ENCODE assay signal across 30 mouse cellular contexts in genomic region chr8:48733731-48734130, GRCm38 (mm10).
DNase-seq lines count a peak whose midpoint lies in the region; ATAC-seq and TF ChIP-seq lines count a peak whose summit lies in the region.
"Had no signal": no experiment of that assay in that cellular context is flagged by ENCODE, and none has a peak within 500 bp of the region (broad histone marks: within the 10 kb centered on the region; RNA-seq: fewer than 3 reads in every experiment).

No protein-coding gene starts in this region.

- H3K27me3 ChIP-seq in kidney, embryonic 15.5 days: no peaks in the 10 kb centered on the region
- no peaks in the 10 kb centered on the region for H3K27me3 ChIP-seq in liver, embryonic 11.5 days (replicated peaks; ENCODE audit: control insufficient read depth, insufficient read depth, low read length)
- H3K27me3 ChIP-seq in liver, postnatal 0 days (ENCODE audit: insufficient read depth, low read length): no peaks in the 10 kb centered on the region
- no peaks in the 10 kb centered on the region for H3K27me3 ChIP-seq in midbrain, embryonic 11.5 days (ENCODE audit: control insufficient read depth, insufficient read depth, low read length)
- no peaks in the 10 kb centered on the region for H3K27me3 ChIP-seq in neural tube, embryonic 15.5 days (replicated peaks)
- H3K27me3 ChIP-seq: embryonic facial prominence, embryonic 12.5 days; midbrain, embryonic 15.5 days had no signal

- H3K4me3 ChIP-seq in kidney, embryonic 15.5 days (replicated peaks): no peak overlapping the region
- no peak overlapping the region for H3K4me3 ChIP-seq in liver, embryonic 11.5 days (ENCODE audit: low read depth, low read length)
- no peak overlapping the region for H3K4me3 ChIP-seq in liver, postnatal 0 days (ENCODE audit: low read depth, low read length)
- H3K4me3 ChIP-seq in midbrain, embryonic 11.5 days (ENCODE audit: low read depth, low read length): no peak overlapping the region
- no peak overlapping the region for H3K4me3 ChIP-seq in neural tube, embryonic 15.5 days (replicated peaks)
- H3K4me3 ChIP-seq: embryonic facial prominence, embryonic 12.5 days; heart, adult 2 months; heart, embryonic 13.5 days; midbrain, embryonic 15.5 days had no signal

- H3K9ac ChIP-seq in kidney, embryonic 15.5 days: no peak overlapping the region
- no peak overlapping the region for H3K9ac ChIP-seq in liver, embryonic 11.5 days (ENCODE audit: low read depth, low read length)
- no peak overlapping the region for H3K9ac ChIP-seq in liver, postnatal 0 days (replicated peaks)
- H3K9ac ChIP-seq in midbrain, embryonic 11.5 days (ENCODE audit: low read length): no peak overlapping the region
- H3K9ac ChIP-seq in neural tube, embryonic 15.5 days (replicated peaks): no peak overlapping the region
- H3K9ac ChIP-seq: embryonic facial prominence, embryonic 12.5 days; heart, embryonic 13.5 days; hindbrain, embryonic 14.5 days; liver, embryonic 14.5 days; midbrain, embryonic 15.5 days had no signal

- H3K36me3 ChIP-seq in kidney, embryonic 15.5 days: no peaks in the 10 kb centered on the region
- no peaks in the 10 kb centered on the region for H3K36me3 ChIP-seq in liver, embryonic 11.5 days (ENCODE audit: control insufficient read depth, insufficient read depth, low read length)
- H3K36me3 ChIP-seq in liver, postnatal 0 days (replicated peaks; ENCODE audit: insufficient read depth, low read length): no peaks in the 10 kb centered on the region
- H3K36me3 ChIP-seq in midbrain, embryonic 11.5 days (ENCODE audit: control insufficient read depth, insufficient read depth, low read length): no peaks in the 10 kb centered on the region
- no peaks in the 10 kb centered on the region for H3K36me3 ChIP-seq in neural tube, embryonic 15.5 days
- H3K36me3 ChIP-seq: embryonic facial prominence, embryonic 12.5 days; heart, embryonic 13.5 days; midbrain, embryonic 15.5 days had no signal

- H3K4me1 ChIP-seq in kidney, embryonic 15.5 days: no peaks in the 10 kb centered on the region
- no peaks in the 10 kb centered on the region for H3K4me1 ChIP-seq in liver, embryonic 11.5 days (replicated peaks; ENCODE audit: control insufficient read depth, insufficient read depth, low read length)
- peaks cover 8% of the 10 kb centered on the region; the same call in 1 of the 2 replicates for H3K4me1 ChIP-seq in liver, postnatal 0 days (ENCODE audit: insufficient read depth)
- no peaks in the 10 kb centered on the region; the same call in 1 of the 2 replicates for H3K4me1 ChIP-seq in midbrain, embryonic 11.5 days (ENCODE audit: control insufficient read depth, insufficient read depth, low read length)
- H3K4me1 ChIP-seq in neural tube, embryonic 15.5 days: 0 out of 2 replicates have a peak, but pooled peaks cover 6% of the 10 kb centered on the region
- H3K4me1 ChIP-seq: embryonic facial prominence, embryonic 12.5 days; heart, embryonic 13.5 days had no signal

- DNase-seq in kidney, postnatal 14 days: no peak
- peak; percentile 13 for DNase-seq in adrenal gland, postnatal 10 days
- DNase-seq in liver, embryonic 11.5 days (ENCODE audit: low spot score): no peak
- no peak for DNase-seq in liver, postnatal 0 days
- DNase-seq in midbrain, embryonic 11.5 days (ENCODE audit: low spot score, missing footprints): no peak
- DNase-seq: B cell, adult 2 months; cerebellum, adult 11 months; cerebellum, adult 9-10 months; embryo, embryonic 11 days; gastrocnemius, postnatal 36 days; heart, adult 2 months; heart, postnatal 10 days; kidney, adult 18-20 months; kidney, postnatal 25 days; right cerebral cortex, adult 18-20 months; spleen, adult 18-20 months; thymus, adult 18-20 months; thymus, postnatal 25 days had no signal

- no peak overlapping the region for H3K4me2 ChIP-seq in kidney, embryonic 15.5 days
- H3K4me2 ChIP-seq in liver, embryonic 11.5 days: no peak overlapping the region
- H3K4me2 ChIP-seq in liver, postnatal 0 days (ENCODE audit: low read depth, low read length): no peak overlapping the region
- H3K4me2 ChIP-seq in midbrain, embryonic 11.5 days: no peak overlapping the region
- H3K4me2 ChIP-seq in neural tube, embryonic 15.5 days: no peak overlapping the region
- H3K4me2 ChIP-seq: embryonic facial prominence, embryonic 12.5 days; heart, embryonic 13.5 days; hindbrain, embryonic 14.5 days; midbrain, embryonic 15.5 days had no signal

- 0 out of 2 replicates have a peak, but pooled peaks have one; percentile 46 for ATAC-seq in kidney, embryonic 15.5 days (replicated peaks; ENCODE audit: low FRiP score)
- no peak for ATAC-seq in liver, embryonic 11.5 days (replicated peaks; ENCODE audit: low FRiP score)
- ATAC-seq in liver, postnatal 0 days: peak; percentile 31
- ATAC-seq in midbrain, embryonic 11.5 days (ENCODE audit: low FRiP score): no peak
- ATAC-seq in neural tube, embryonic 15.5 days (ENCODE audit: low FRiP score): no peak
- ATAC-seq: activated CD4-positive, CD25-positive, alpha-beta regulatory T cell, adult 4 months; forebrain, embryonic 14.5 days; lung, postnatal 0 days; midbrain, embryonic 15.5 days had no signal

- H3K9me3 ChIP-seq in kidney, embryonic 15.5 days (replicated peaks): no peaks in the 10 kb centered on the region
- H3K9me3 ChIP-seq in liver, embryonic 11.5 days (ENCODE audit: control insufficient read depth, low read length): no peaks in the 10 kb centered on the region
- no peaks in the 10 kb centered on the region for H3K9me3 ChIP-seq in liver, postnatal 0 days (ENCODE audit: low read length)
- no peaks in the 10 kb centered on the region for H3K9me3 ChIP-seq in midbrain, embryonic 11.5 days (ENCODE audit: control insufficient read depth, low read length)
- H3K9me3 ChIP-seq in neural tube, embryonic 15.5 days (replicated peaks): no peaks in the 10 kb centered on the region
- H3K9me3 ChIP-seq: embryonic facial prominence, embryonic 12.5 days; heart, embryonic 13.5 days; midbrain, embryonic 15.5 days had no signal

- 54% methylated on average over 10 of the region's 10 CpGs for WGBS in kidney, embryonic 15.5 days
- 79% methylated on average over 10 of the region's 10 CpGs for WGBS in liver, embryonic 11.5 days
- 63% methylated on average over 10 of the region's 10 CpGs for WGBS in liver, postnatal 0 days (ENCODE audit: insufficient replicate concordance)
- 83% methylated on average over 10 of the region's 10 CpGs for WGBS in midbrain, embryonic 11.5 days
- WGBS in neural tube, embryonic 15.5 days: 78% methylated on average over 10 of the region's 10 CpGs

- TF ChIP-seq EP300 in liver, postnatal 0 days (IDR thresholded peaks at IDR 0.05; ENCODE audit: low read depth): no peak

- no peak overlapping the region for H3K27ac ChIP-seq in kidney, embryonic 15.5 days
- H3K27ac ChIP-seq in liver, embryonic 11.5 days (ENCODE audit: low read depth, low read length): 0 out of 2 replicates have a peak overlapping the region, but pooled peaks have one; percentile 29
- H3K27ac ChIP-seq in liver, postnatal 0 days (ENCODE audit: low read depth): peak overlapping the region; percentile 81
- H3K27ac ChIP-seq in midbrain, embryonic 11.5 days (ENCODE audit: low read depth, low read length): no peak overlapping the region
- no peak overlapping the region for H3K27ac ChIP-seq in neural tube, embryonic 15.5 days (replicated peaks)
- H3K27ac ChIP-seq: embryonic facial prominence, embryonic 12.5 days; heart, adult 2 months; heart, embryonic 13.5 days; hindbrain, embryonic 14.5 days; liver, embryonic 14.5 days; macrophage; midbrain, embryonic 15.5 days; stomach, postnatal 0 days had no signal

- no peak; the same call in 1 of the 2 replicates for TF ChIP-seq CTCF in liver, postnatal 0 days (IDR thresholded peaks at IDR 0.05; ENCODE audit: low read depth)

Comparison
In these comparisons a context has a peak if more than half of its experiments do, and no peak if none do; other contexts are left out.
1. ATAC-seq: peak in kidney, embryonic 15.5 days (single experiment) and liver, postnatal 0 days (single experiment); none in liver, embryonic 11.5 days (single experiment), midbrain, embryonic 11.5 days (single experiment) and neural tube, embryonic 15.5 days (single experiment).
2. H3K27ac ChIP-seq: peak in liver, embryonic 11.5 days (single experiment) and liver, postnatal 0 days (single experiment); none in kidney, embryonic 15.5 days (single experiment), midbrain, embryonic 11.5 days (single experiment) and neural tube, embryonic 15.5 days (single experiment).